Mouse (Mus musculus): Measurements from ENCODE around the gene Proser2. TPM values are rescaled to one million over a fixed set of nuclear protein-coding genes. Genes with fewer than 3 reads are reported as not detected.

The Proser2 gene
- polyA plus RNA-seq, 1 experiment from 2014 or later: 23.1 TPM

GRCm38 (mm10) chr2:6159219-6159618 is 29.2 kb upstream of the Proser2 start:
- Histone ChIP-seq H3K9ac (no peak overlapping the region), H3K4me1 (peaks cover 29% of the 10 kb centered on the region), H3K9me3 (replicated peaks) (no peaks in the 10 kb centered on the region), H3K4me2 (replicated peaks) (no peak overlapping the region), H3K27me3 (no peaks in the 10 kb centered on the region), H3K4me3 (replicated peaks) (no peak overlapping the region), H3K27ac (replicated peaks) (no peak overlapping the region), H3K36me3 (no peaks in the 10 kb centered on the region)
- 86% methylated on average over 9 of the region's 9 CpGs for WGBS
- no peak for ATAC-seq (ENCODE audit: insufficient number of reproducible peaks, low FRiP score, low TSS enrichment, low read depth)

- Histone ChIP-seq H3K4me1 (peaks cover 21% of the 10 kb centered on the region), H3K27me3 (no peaks in the 10 kb centered on the region), H3K4me3 (replicated peaks) (no peak overlapping the region), H3K9me3 (replicated peaks) (no peaks in the 10 kb centered on the region), H3K9ac (no peak overlapping the region), H3K4me2 (replicated peaks) (no peak overlapping the region), H3K27ac (replicated peaks) (no peak overlapping the region), H3K36me3 (no peaks in the 10 kb centered on the region)
- ATAC-seq (ENCODE audit: insufficient number of reproducible peaks, low FRiP score, low TSS enrichment, low read depth): no peak
- WGBS: 74% methylated on average over 7 of the region's 7 CpGs
Measured at GRCm38 (mm10) chr2:6157635-6158034, 27.6 kb upstream of the Proser2 start.

DNA sequence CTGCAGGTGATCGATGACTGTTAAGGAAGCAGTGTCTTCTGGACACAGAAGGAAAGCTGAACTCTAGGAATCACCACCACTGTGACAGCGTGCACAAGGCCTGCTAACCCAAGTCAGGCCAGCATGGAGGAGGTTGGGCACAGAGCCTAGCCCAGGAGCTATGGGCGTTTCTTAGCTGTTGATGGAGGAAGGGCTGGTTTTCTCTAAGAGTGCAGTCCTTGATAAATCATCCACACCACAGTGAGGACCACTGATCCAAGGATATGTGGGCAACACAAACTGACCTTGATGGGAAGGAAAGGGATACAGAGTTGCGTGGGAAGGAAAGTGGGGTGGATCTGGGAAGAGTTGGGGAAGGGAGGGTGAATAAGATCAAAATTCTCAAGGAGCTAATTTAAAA is 27.2 kb upstream of the Proser2 start:
- Histone ChIP-seq H3K27me3 (no peaks in the 10 kb centered on the region), H3K4me2 (replicated peaks) (no peak overlapping the region), H3K27ac (replicated peaks) (no peak overlapping the region), H3K9me3 (replicated peaks) (no peaks in the 10 kb centered on the region), H3K4me3 (replicated peaks) (no peak overlapping the region), H3K4me1 (peaks cover 21% of the 10 kb centered on the region), H3K36me3 (no peaks in the 10 kb centered on the region), H3K9ac (no peak overlapping the region)
- WGBS: 85% methylated on average over 4 of the region's 4 CpGs
- ATAC-seq (ENCODE audit: insufficient number of reproducible peaks, low FRiP score, low TSS enrichment, low read depth): no peak

DNA sequence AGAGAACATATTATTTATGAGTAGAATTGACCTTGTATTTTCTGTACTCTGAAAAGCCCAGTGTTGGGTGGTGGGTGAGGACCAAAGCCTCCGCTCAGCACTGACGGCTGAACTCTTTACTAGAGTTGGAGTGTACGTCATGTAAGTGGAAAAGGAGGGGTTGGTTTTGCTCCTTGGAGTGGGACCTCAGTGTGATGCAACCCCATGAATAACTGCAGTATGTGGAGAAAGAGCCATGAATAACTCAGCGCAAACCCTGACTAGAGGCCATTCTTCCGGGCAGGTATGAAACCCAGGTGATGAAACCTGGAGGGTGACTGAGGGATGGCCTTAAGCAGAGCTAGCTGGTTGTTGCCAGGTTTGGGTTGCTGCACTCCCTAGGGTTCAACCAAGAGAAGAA is 19.8 kb upstream of the Proser2 start:
- 82% methylated on average over 5 of the region's 5 CpGs for WGBS

DNA sequence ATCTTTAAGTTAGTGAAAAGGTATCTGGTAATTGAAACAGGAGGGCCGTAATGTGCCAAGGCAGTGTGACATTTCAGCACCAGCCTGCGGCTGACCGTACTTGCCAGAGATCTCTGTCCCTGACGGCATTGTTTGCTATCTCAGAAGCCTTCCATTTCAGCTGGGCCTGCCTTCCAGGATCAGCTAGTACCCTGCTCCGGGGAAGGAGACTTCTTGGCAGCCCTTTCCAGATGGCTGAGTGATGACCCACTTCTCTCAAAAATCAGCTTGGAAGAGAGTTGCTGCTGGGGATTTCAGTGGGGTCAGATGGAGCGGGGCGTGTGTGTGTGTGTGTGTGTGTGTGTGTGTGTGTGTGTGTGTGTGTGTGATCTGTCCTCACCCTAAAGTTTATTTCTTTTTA is 16.9 kb upstream of the Proser2 start:
- Histone ChIP-seq H3K9me3 (replicated peaks) (no peaks in the 10 kb centered on the region), H3K4me1 (no peaks in the 10 kb centered on the region), H3K27me3 (no peaks in the 10 kb centered on the region), H3K36me3 (no peaks in the 10 kb centered on the region), H3K27ac (replicated peaks) (no peak overlapping the region), H3K9ac (no peak overlapping the region), H3K4me3 (replicated peaks) (no peak overlapping the region), H3K4me2 (replicated peaks) (no peak overlapping the region)
- WGBS: 81% methylated on average over 7 of the region's 7 CpGs
- ATAC-seq (ENCODE audit: insufficient number of reproducible peaks, low FRiP score, low TSS enrichment, low read depth): no peak

More for the DNA sequence above, 19.8 kb upstream of the Proser2 start:
- Histone ChIP-seq H3K27me3 (no peaks in the 10 kb centered on the region), H3K9me3 (replicated peaks) (no peaks in the 10 kb centered on the region), H3K9ac (no peak overlapping the region), H3K4me3 (replicated peaks) (no peak overlapping the region), H3K27ac (replicated peaks) (no peak overlapping the region), H3K36me3 (no peaks in the 10 kb centered on the region), H3K4me1 (no peaks in the 10 kb centered on the region), H3K4me2 (replicated peaks) (no peak overlapping the region)
- ATAC-seq (ENCODE audit: insufficient number of reproducible peaks, low FRiP score, low TSS enrichment, low read depth): no peak

- H3K27me3 ChIP-seq: no peaks in the 10 kb centered on the region
- 86% methylated on average over 4 of the region's 4 CpGs for WGBS
- no peak overlapping the region for H3K4me3 ChIP-seq (replicated peaks)
- ATAC-seq (ENCODE audit: insufficient number of reproducible peaks, low FRiP score, low TSS enrichment, low read depth): no peak
- no peak overlapping the region for H3K9ac ChIP-seq
- H3K4me2 ChIP-seq (replicated peaks): no peak overlapping the region
- no peak overlapping the region for H3K27ac ChIP-seq (replicated peaks)
- no peaks in the 10 kb centered on the region for H3K36me3 ChIP-seq
- no peaks in the 10 kb centered on the region for H3K4me1 ChIP-seq
- no peaks in the 10 kb centered on the region for H3K9me3 ChIP-seq (replicated peaks)
Measured at GRCm38 (mm10) chr2:6146257-6146656, 16.2 kb upstream of the Proser2 start.

DNA sequence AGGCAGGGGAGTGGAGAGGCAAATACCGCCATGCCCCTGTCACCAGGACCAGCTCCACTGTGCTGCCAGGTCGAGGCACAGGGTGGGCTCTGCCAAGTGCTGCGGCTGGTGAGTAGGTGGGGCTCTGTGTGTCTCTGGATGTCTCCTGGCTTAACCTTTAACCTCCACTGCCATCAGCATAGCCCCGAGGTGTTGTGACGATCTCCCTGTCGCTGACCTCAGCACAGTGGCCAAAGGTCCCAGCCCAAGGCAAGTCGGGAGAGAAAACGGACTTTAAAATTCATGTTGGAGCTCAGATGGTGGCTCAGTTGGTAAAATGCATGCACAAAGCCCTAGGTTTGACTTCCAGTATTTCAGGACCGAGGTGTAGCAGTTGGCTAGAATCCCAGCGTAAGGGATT is 15.6 kb upstream of the Proser2 start:
- H3K9me3 ChIP-seq (replicated peaks): no peaks in the 10 kb centered on the region
- no peaks in the 10 kb centered on the region for H3K27me3 ChIP-seq
- H3K4me3 ChIP-seq (replicated peaks): no peak overlapping the region
- 72% methylated on average over 10 of the region's 10 CpGs for WGBS
- no peaks in the 10 kb centered on the region for H3K4me1 ChIP-seq
- no peak overlapping the region for H3K27ac ChIP-seq (replicated peaks)
- H3K9ac ChIP-seq: no peak overlapping the region
- ATAC-seq (ENCODE audit: insufficient number of reproducible peaks, low FRiP score, low TSS enrichment, low read depth): no peak
- H3K36me3 ChIP-seq: no peaks in the 10 kb centered on the region
- H3K4me2 ChIP-seq (replicated peaks): no peak overlapping the region

GRCm38 (mm10) chr2:6142915-6143654 is 13.1 kb upstream of the Proser2 start:
- 71% methylated on average over 16 of the region's 16 CpGs for WGBS

GRCm38 (mm10) chr2:6140572-6141161 is 10.7 kb upstream of the Proser2 start:
- Histone ChIP-seq H3K27me3 (no peaks in the 10 kb centered on the region), H3K36me3 (no peaks in the 10 kb centered on the region), H3K4me1 (no peaks in the 10 kb centered on the region), H3K9ac (no peak overlapping the region), H3K9me3 (replicated peaks) (no peaks in the 10 kb centered on the region), H3K27ac (replicated peaks) (no peak overlapping the region), H3K4me3 (replicated peaks) (no peak overlapping the region), H3K4me2 (replicated peaks) (no peak overlapping the region)
- ATAC-seq (ENCODE audit: insufficient number of reproducible peaks, low FRiP score, low TSS enrichment, low read depth): no peak
- WGBS: 84% methylated on average over 9 of the region's 9 CpGs

More at GRCm38 (mm10) chr2:6142915-6143654, 13.1 kb upstream of the Proser2 start:
- no peaks in the 10 kb centered on the region for H3K36me3 ChIP-seq
- H3K4me3 ChIP-seq (replicated peaks): no peak overlapping the region
- no peaks in the 10 kb centered on the region for H3K9me3 ChIP-seq (replicated peaks)
- no peak overlapping the region for H3K27ac ChIP-seq (replicated peaks)
- no peak overlapping the region for H3K4me2 ChIP-seq (replicated peaks)
- no peaks in the 10 kb centered on the region for H3K27me3 ChIP-seq
- no peak overlapping the region for H3K9ac ChIP-seq
- H3K4me1 ChIP-seq: no peaks in the 10 kb centered on the region
- ATAC-seq (ENCODE audit: insufficient number of reproducible peaks, low FRiP score, low TSS enrichment, low read depth): no peak

DNA sequence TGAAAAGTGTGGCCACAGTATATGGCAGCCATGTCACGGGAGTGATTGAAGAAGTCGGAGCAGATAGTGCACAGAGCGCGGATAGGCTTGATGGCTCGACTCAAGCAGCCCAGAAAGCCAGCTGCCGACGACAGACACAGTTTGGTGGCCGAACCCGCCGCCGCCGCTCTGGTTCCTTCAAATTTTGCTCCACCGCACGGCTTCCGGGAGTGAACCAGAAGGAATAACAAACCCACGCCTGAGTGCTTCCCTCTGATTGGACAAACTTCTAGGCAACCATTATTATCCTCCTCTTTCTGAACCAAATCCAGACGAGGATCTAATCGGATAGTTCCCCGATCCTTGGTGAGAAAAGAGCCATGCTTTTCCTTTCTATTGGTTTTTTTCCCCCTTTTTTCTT is 3.9 kb upstream of the Proser2 start:
- Histone ChIP-seq H3K9ac (no peak overlapping the region), H3K9me3 (replicated peaks) (no peaks in the 10 kb centered on the region), H3K4me3 (replicated peaks) (no peak overlapping the region), H3K27me3 (peaks cover 8% of the 10 kb centered on the region; the same call in 1 of the 2 replicates), H3K4me2 (replicated peaks) (no peak overlapping the region), H3K4me1 (peaks cover 2% of the 10 kb centered on the region; the same call in 1 of the 2 replicates), H3K27ac (replicated peaks) (no peak overlapping the region), H3K36me3 (no peaks in the 10 kb centered on the region)
- no peak for ATAC-seq (ENCODE audit: insufficient number of reproducible peaks, low FRiP score, low TSS enrichment, low read depth)
- WGBS: 92% methylated on average over 19 of the region's 19 CpGs

- Histone ChIP-seq H3K9me3 (replicated peaks) (no peaks in the 10 kb centered on the region), H3K36me3 (no peaks in the 10 kb centered on the region), H3K4me2 (replicated peaks) (peak overlapping the region; percentile 88), H3K9ac (no peak overlapping the region), H3K4me1 (peaks cover 2% of the 10 kb centered on the region; the same call in 1 of the 2 replicates), H3K27me3 (peaks cover 8% of the 10 kb centered on the region; the same call in 1 of the 2 replicates), H3K4me3 (replicated peaks) (peak overlapping the region; percentile 71), H3K27ac (replicated peaks) (0 out of 2 replicates have a peak overlapping the region, but pooled peaks have one; percentile 51)
- ATAC-seq (ENCODE audit: insufficient number of reproducible peaks, low FRiP score, low TSS enrichment, low read depth): no peak
- 33% methylated on average over 8 of the region's 8 CpGs for WGBS
Measured at GRCm38 (mm10) chr2:6128881-6129280, 1.1 kb downstream of the Proser2 start.

Measured in embryonic facial prominence, embryonic 15.5 days (tissue).